Mouse (Mus musculus) embryo, embryonic 11.5 days (tissue): ENCODE measurements around the gene Dennd5a.

ENCODE experiments used
- DNase-seq: peaks from one replicate; pipeline ENCODE4 v3.0.0-alpha.2; 2012; ENCODE audit warnings: low read depth, low spot score

The Dennd5a gene

GRCm38 (mm10) chr7:109963707-109964106, 3.4 kb upstream of the Dennd5a start:
- no peak for DNase-seq

GRCm38 (mm10) chr7:109962596-109962995, 2.3 kb upstream of the Dennd5a start:
- DNase-seq: no peak

DNA sequence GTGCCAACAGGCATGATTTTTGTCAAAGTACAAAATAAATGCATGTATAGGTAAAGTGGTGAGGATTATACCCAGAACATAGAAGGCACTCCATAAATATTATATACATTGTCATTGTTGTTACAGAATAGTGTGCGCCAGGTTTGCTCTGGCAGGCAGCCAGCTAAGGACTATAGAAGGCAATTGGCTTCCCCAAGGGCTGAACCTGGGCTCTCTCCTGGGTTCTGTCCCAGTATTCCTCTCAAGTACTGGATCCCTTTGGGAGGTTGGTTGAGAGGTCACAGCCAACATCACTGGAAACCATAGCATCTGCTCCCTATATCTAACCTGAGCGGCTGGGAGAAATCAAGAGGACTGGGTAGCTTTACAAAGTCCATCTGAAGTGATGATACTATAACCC, 1.3 kb upstream of the Dennd5a start:
- no peak for DNase-seq

- DNase-seq: no peak
Observed at GRCm38 (mm10) chr7:109960613-109961154, 414 bp upstream of the Dennd5a start.

DNA sequence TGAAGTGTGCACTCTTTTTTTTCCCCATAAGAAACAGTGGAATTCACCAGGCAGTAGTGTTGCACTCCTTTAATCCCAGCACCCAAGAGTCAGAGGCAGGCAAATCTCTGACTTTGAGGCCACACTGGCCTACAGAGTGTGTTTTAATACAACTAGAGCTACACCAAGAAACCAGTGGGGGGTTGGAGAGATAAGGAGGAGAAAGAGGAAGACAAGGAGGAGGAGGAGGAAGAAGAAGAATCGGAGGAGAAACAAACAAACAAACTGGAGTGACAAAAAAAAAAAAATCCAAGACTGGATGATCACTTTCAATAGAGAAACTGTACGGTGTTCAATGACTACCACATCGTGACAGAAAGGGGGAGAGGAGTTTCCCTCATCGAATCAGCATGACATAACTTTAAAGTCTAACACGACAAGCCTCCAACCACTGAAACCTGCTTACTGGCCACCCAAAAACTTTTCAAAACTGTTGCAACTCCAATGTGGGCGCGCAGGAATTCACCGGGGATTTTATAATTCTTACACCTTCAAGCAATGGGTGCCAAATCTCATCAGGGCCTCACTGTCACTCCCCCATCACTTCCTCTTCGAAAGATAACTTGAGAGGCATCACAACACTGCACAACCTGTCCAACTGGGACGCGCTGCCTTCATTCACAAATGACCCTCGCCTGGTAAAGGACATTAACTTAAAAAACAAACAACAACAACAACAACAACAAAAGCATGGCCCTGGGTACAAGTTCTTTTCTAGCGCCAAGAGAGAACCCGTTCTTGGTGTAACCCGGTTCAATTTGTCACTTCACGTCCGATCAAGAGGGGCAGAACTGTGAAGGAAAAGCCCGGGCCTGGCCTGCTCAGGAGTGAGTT, 1.2 kb downstream of the Dennd5a start:
- no peak for DNase-seq

DNA sequence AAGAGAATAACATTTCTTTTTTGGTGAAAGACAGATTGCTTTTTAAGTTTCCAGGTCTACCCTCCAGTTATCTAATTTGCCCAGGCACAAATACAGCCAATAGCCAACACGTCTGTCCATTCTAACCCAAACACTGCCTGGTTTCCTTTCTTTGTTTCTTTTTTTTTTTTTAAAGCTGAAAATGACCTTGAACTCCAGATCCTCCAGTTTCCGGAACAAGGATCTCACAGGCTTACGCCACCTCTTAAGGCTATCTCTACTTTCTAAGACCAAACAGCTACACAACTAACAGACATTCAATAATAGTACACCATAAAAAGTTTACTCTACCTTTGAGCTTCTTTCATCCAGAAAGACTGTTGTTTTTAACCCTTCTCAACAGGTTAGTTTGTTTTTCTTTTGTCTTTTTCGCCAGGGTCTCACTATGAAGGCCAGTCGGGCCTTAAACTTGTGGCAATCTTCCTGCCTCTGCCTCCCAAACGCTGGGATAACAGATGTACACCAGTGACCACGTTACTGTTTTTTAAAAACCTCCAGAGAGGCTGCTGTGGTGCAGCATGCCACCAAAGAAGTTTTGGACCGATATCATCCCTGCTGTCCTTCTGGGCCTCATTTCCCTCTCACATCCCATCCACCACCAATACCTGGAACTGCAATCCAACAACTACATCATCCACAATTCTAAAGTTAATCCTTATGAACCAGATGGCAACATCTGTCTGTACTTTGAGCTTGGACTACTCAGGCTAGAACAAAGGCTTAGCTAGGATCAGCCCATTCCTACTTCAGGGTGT, 2.1 kb downstream of the Dennd5a start:
- no peak for DNase-seq

DNA sequence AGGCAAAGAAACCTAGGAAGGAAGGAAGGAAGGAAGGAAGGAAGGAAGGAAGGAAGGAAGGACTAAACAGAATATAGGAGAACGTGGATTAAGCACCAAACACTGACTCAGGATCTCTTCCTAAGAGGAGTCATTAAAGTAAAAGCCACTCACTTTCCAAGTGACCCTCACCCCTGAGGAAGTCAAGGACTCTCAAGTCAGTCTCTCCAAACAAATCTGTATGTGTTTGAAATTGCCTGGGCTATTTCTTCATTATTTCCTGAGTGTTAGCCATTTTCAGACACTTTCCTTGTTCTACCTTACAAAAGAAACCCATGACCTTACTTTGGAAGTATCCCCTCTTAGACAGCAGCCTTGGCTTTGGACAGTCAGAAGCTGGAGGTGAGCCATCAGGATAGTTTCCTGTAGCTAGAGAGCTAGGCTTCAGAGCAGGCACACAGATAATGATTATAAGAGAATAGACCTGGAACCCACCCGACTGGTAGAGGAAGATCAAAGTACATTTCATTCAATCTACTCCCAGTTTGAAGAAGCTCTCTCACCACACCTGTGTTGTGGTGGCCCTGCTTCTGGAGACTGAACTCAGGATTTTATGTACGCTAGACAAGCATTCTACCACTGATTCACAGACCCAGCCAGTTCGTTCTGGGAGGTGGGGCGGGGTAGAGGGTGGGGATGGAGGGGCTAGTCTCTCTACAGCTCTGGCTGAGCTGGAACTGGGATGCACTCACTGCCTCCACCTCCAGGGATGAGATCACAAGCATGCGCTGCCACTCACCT, 5.5 kb downstream of the Dennd5a start:
- DNase-seq: no peak

GRCm38 (mm10) chr7:109951297-109951696, 9.0 kb downstream of the Dennd5a start:
- no peak for DNase-seq

- no peak for DNase-seq
Observed at GRCm38 (mm10) chr7:109944421-109945034, 15.7 kb downstream of the Dennd5a start.

GRCm38 (mm10) chr7:109929628-109930027, 30.6 kb downstream of the Dennd5a start:
- DNase-seq: no peak

DNA sequence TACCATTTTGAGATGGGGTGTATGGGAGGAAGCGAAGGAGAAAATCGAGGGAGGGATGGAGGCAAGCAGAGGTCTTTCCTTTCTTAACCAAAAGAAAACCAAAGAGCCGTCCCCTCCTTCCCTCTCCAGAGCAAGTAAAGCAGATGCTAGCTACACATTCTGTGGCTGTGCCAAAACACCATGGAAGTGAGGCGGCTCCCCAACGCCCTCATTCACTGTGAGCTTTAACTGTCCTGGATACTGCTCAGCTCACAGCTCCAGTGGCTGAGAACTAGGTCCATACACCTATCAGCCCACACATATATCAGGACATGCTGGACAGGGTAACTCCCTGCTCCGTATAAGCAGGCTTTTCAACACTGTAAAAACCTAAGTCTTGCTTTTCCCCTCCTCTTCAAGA, 31.9 kb downstream of the Dennd5a start:
- no peak for DNase-seq

- no peak for DNase-seq
Observed at GRCm38 (mm10) chr7:109924965-109925364, 35.3 kb downstream of the Dennd5a start.

- DNase-seq: no peak
Observed at GRCm38 (mm10) chr7:109922889-109923288, 37.4 kb downstream of the Dennd5a start.

DNA sequence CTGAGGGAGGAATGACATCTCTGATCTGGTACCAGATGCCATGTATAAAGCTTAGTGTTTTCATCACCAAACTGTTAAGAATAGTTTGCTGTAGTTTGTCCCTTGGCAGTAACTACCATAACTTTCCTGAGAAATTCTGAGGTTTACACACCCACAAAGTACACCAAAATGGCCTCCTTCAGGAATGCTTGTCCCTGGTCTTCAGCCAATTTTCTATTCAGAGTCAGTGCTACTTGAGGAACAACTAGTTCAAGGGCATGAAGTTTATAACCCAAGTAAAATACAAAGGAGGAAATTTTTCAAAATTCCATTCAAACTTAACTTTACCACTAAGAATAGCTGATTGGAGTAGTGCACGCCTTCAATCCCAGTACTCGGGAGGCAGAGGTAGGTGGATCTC, 54.1 kb downstream of the Dennd5a start:
- DNase-seq: no peak

GRCm38 (mm10) chr7:109900921-109901320, 59.3 kb downstream of the Dennd5a start:
- no peak for DNase-seq

DNA sequence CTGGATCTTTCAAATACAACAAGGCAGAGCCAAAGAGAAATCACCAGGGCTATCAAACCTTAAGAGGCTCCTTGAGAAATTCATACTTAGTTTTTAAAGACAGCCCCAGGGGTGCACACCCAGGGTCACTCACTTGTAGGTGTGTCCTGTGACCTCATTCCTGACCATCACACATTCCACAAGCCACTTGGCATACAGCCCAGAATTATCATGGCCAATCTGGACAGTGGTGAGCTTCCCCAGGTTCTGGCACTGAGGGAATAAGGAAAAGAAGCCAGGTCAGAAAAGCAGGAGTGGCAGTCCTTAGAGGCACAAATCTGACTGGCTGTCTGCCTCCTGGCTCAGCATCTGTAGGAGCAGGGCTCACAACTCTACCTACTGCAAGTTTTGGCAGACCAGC, 61.4 kb downstream of the Dennd5a start:
- DNase-seq: no peak

GRCm38 (mm10) chr7:109892530-109892929, 67.7 kb downstream of the Dennd5a start:
- peak; percentile 52 for DNase-seq

DNA sequence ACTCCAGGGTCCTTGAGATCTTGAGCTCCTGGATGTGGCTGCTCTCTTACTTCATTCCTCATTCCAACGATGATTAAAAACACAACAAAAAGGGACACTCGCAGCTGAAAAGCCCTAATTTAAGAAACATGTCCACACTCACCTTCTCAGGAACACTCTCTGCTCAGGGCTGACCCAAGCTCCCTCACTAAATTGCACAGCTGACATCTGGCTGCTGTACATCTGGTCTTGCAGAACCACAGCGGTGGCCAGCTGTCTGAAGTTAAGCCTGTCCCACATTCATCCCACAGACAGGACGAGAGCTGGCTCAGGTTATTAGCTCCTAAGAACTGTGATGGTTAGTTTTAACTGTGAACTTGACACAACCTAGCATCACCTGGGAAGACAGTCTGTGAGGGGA, 68.5 kb downstream of the Dennd5a start:
- DNase-seq: no peak

DNA sequence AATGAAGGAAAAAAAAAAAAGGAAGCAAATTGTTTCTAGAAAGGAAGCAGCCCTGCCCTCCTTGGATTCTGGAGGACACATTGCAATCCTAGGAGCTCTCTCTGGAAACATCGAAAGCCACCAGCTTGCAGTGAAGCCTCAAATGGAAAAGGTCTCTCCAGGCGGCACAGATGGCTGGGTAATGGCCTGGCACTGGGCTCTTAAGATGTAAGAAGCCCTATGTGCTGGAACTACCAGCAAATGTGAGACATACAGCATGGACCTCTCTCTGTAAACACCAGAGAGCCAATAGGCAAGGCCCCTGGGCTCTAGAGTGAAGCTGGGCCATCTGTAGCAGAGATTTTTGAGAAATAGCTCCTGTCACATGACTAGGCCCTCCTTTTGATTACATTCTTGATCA, 70.0 kb downstream of the Dennd5a start:
- no peak for DNase-seq

DNA sequence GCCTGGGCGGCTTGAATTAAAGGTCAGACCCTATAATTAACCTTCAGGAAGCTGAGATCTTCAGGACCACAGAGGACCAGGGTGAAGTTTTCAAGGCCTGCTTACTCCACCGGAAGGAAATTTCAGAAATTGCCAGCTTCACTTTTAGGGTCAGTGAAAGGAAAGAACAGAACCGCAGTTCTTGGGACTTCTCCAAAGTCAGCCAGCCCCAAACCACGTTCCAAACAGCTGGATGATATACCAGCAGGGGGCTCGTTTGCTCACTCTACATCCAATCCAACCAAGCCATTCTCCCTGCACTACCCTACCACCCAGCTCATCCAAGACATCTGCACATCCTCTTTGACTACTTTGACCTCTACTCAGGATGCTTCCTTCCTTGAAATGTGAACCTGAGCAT, 71.0 kb downstream of the Dennd5a start:
- DNase-seq: no peak

DNA sequence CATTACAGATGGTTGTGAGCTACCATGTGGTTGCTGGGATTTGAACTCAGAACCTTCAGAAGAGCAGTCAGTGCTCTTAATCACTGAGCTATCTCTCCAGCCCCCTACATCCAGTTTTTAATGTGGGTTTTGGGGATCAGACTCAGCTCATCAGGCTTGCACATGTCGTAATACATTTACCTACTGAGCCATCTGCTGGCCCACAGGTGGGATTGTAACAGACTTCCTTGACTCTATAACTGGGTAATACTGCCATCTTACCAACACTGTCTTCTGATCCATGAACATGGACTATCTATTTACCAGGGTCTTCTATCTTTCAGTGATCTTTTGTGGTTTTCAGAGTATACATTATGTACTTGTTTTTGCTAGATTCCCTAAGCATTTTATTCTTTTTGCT, 74.0 kb downstream of the Dennd5a start:
- no peak for DNase-seq
